Mouse (Mus musculus): ENCODE data around the gene Ypel1. TPM values are rescaled to one million over a fixed set of nuclear protein-coding genes. Genes with fewer than 3 reads are reported as not detected.

Ypel1 gene
- polyA plus RNA-seq, 1 experiment from 2014 or later: 9.4 TPM

- Histone ChIP-seq H3K9me3 (replicated peaks; ENCODE audit: control insufficient read depth, low read length) (no peaks in the 10 kb centered on the region), H3K4me3 (ENCODE audit: low read length) (no peak overlapping the region), H3K27ac (ENCODE audit: low read length) (no peak overlapping the region), H3K4me1 (ENCODE audit: control insufficient read depth, insufficient read depth, low read length) (peaks cover 2% of the 10 kb centered on the region), H3K36me3 (ENCODE audit: control insufficient read depth, insufficient read depth) (peaks cover 28% of the 10 kb centered on the region), H3K4me2 (ENCODE audit: low read depth, low read length) (no peak overlapping the region), H3K9ac (ENCODE audit: low read length) (no peak overlapping the region), H3K27me3 (ENCODE audit: control insufficient read depth, insufficient read depth, low read length) (no peaks in the 10 kb centered on the region)
- no peak for ATAC-seq (replicated peaks; ENCODE audit: extremely low read depth, insufficient read depth, low FRiP score)
- 71% methylated on average over 4 of the region's 4 CpGs for WGBS
Measured at GRCm38 (mm10) chr16:17104600-17104999, 35.1 kb downstream of the Ypel1 start.

GRCm38 (mm10) chr16:17110771-17111743 lies 41.6 kb downstream of the Ypel1 start, which contains the start of gene Ppil2:
TSS of gene Ppil2 (minus strand) at chr16:17111257.
- Histone ChIP-seq H3K9ac (ENCODE audit: low read length) (peak within 1 kb of the TSS; percentile 82), H3K4me2 (ENCODE audit: low read depth, low read length) (peak within 1 kb of the TSS; percentile 82), H3K4me3 (ENCODE audit: low read length) (peak within 1 kb of the TSS; percentile 87), H3K27ac (ENCODE audit: low read length) (peak within 1 kb of the TSS; percentile 73), H3K27me3 (ENCODE audit: control insufficient read depth, insufficient read depth, low read length) (no peaks in the 10 kb centered on the region), H3K9me3 (replicated peaks; ENCODE audit: control insufficient read depth, low read length) (no peaks in the 10 kb centered on the region), H3K4me1 (ENCODE audit: control insufficient read depth, insufficient read depth, low read length) (peaks cover 14% of the 10 kb centered on the region), H3K36me3 (ENCODE audit: control insufficient read depth, insufficient read depth) (peaks cover 8% of the 10 kb centered on the region; the same call in 1 of the 2 replicates)
- ATAC-seq (replicated peaks; ENCODE audit: extremely low read depth, insufficient read depth, low FRiP score): peak; percentile 76
- WGBS: 7% methylated on average over 38 of the region's 38 CpGs

- WGBS: 75% methylated on average over 5 of the region's 5 CpGs
- no peaks in the 10 kb centered on the region for H3K4me1 ChIP-seq (ENCODE audit: control insufficient read depth, insufficient read depth, low read length)
Measured at GRCm38 (mm10) chr16:17117309-17117799, 47.9 kb downstream of the Ypel1 start.

GRCm38 (mm10) chr16:17121569-17121968 lies 52.1 kb downstream of the Ypel1 start:
- no peak overlapping the region for H3K27ac ChIP-seq (ENCODE audit: low read length)
- H3K4me1 ChIP-seq (ENCODE audit: control insufficient read depth, insufficient read depth, low read length): peaks cover 18% of the 10 kb centered on the region
- peaks cover 6% of the 10 kb centered on the region for H3K36me3 ChIP-seq (ENCODE audit: control insufficient read depth, insufficient read depth)
- no peak overlapping the region for H3K9ac ChIP-seq (ENCODE audit: low read length)
- no peaks in the 10 kb centered on the region for H3K9me3 ChIP-seq (replicated peaks; ENCODE audit: control insufficient read depth, low read length)
- no peak overlapping the region for H3K4me3 ChIP-seq (ENCODE audit: low read length)
- no peaks in the 10 kb centered on the region for H3K27me3 ChIP-seq (ENCODE audit: control insufficient read depth, insufficient read depth, low read length)
- ATAC-seq (replicated peaks; ENCODE audit: extremely low read depth, insufficient read depth, low FRiP score): no peak
- WGBS: 80% methylated on average over 14 of the region's 14 CpGs
- H3K4me2 ChIP-seq (ENCODE audit: low read depth, low read length): no peak overlapping the region

More at GRCm38 (mm10) chr16:17117309-17117799, 47.9 kb downstream of the Ypel1 start:
- ATAC-seq (replicated peaks; ENCODE audit: extremely low read depth, insufficient read depth, low FRiP score): peak; percentile 62; the same call in 1 of the 2 replicates
- Histone ChIP-seq H3K27me3 (ENCODE audit: control insufficient read depth, insufficient read depth, low read length) (no peaks in the 10 kb centered on the region), H3K4me2 (ENCODE audit: low read depth, low read length) (no peak overlapping the region), H3K36me3 (ENCODE audit: control insufficient read depth, insufficient read depth) (peaks cover 6% of the 10 kb centered on the region), H3K9ac (ENCODE audit: low read length) (no peak overlapping the region), H3K27ac (ENCODE audit: low read length) (peak overlapping the region; percentile 47), H3K9me3 (replicated peaks; ENCODE audit: control insufficient read depth, low read length) (no peaks in the 10 kb centered on the region), H3K4me3 (ENCODE audit: low read length) (no peak overlapping the region)

GRCm38 (mm10) chr16:17124119-17124870 lies 54.8 kb downstream of the Ypel1 start:
- H3K4me3 ChIP-seq (ENCODE audit: low read length): peak overlapping the region; percentile 64
- peak overlapping the region; percentile 89 for H3K4me2 ChIP-seq (ENCODE audit: low read depth, low read length)
- 8% methylated on average over 22 of the region's 22 CpGs for WGBS
- peaks cover 18% of the 10 kb centered on the region for H3K4me1 ChIP-seq (ENCODE audit: control insufficient read depth, insufficient read depth, low read length)
- H3K9me3 ChIP-seq (replicated peaks; ENCODE audit: control insufficient read depth, low read length): no peaks in the 10 kb centered on the region
- ATAC-seq (replicated peaks; ENCODE audit: extremely low read depth, insufficient read depth, low FRiP score): 0 out of 2 replicates have a peak, but pooled peaks have one; percentile 4
- H3K9ac ChIP-seq (ENCODE audit: low read length): peak overlapping the region; percentile 76
- H3K27ac ChIP-seq (ENCODE audit: low read length): peak overlapping the region; percentile 48
- H3K36me3 ChIP-seq (ENCODE audit: control insufficient read depth, insufficient read depth): peaks cover 6% of the 10 kb centered on the region
- no peaks in the 10 kb centered on the region for H3K27me3 ChIP-seq (ENCODE audit: control insufficient read depth, insufficient read depth, low read length)

- peak within 1 kb of the TSS; percentile 55 for H3K27ac ChIP-seq (ENCODE audit: low read length)
- ATAC-seq (replicated peaks; ENCODE audit: extremely low read depth, insufficient read depth, low FRiP score): peak; percentile 90
- H3K36me3 ChIP-seq (ENCODE audit: control insufficient read depth, insufficient read depth): 0 out of 2 replicates have a peak, but pooled peaks cover 2% of the 10 kb centered on the region
- H3K4me2 ChIP-seq (ENCODE audit: low read depth, low read length): peak within 1 kb of the TSS; percentile 89
- H3K9me3 ChIP-seq (replicated peaks; ENCODE audit: control insufficient read depth, low read length): no peaks in the 10 kb centered on the region
- H3K4me1 ChIP-seq (ENCODE audit: control insufficient read depth, insufficient read depth, low read length): peaks cover 18% of the 10 kb centered on the region
- H3K9ac ChIP-seq (ENCODE audit: low read length): peak within 1 kb of the TSS; percentile 76
- H3K4me3 ChIP-seq (ENCODE audit: low read length): peak within 1 kb of the TSS; percentile 64
- WGBS: under 1% methylated on average over 25 of the region's 25 CpGs
- no peaks in the 10 kb centered on the region for H3K27me3 ChIP-seq (ENCODE audit: control insufficient read depth, insufficient read depth, low read length)
Measured at GRCm38 (mm10) chr16:17124871-17125520, 55.5 kb downstream of the Ypel1 start, which contains the start of gene 2610318N02Rik. TSS of gene 2610318N02Rik (minus strand) at chr16:17125167.

GRCm38 (mm10) chr16:17127292-17127691 lies 57.8 kb downstream of the Ypel1 start:
- no peaks in the 10 kb centered on the region for H3K27me3 ChIP-seq (ENCODE audit: control insufficient read depth, insufficient read depth, low read length)
- ATAC-seq (replicated peaks; ENCODE audit: extremely low read depth, insufficient read depth, low FRiP score): no peak
- 100% methylated on average over 1 of the region's 1 CpGs for WGBS
- no peaks in the 10 kb centered on the region for H3K36me3 ChIP-seq (ENCODE audit: control insufficient read depth, insufficient read depth)
- H3K4me1 ChIP-seq (ENCODE audit: control insufficient read depth, insufficient read depth, low read length): peaks cover 23% of the 10 kb centered on the region
- H3K9me3 ChIP-seq (replicated peaks; ENCODE audit: control insufficient read depth, low read length): no peaks in the 10 kb centered on the region
- no peak overlapping the region for H3K9ac ChIP-seq (ENCODE audit: low read length)
- H3K4me3 ChIP-seq (ENCODE audit: low read length): no peak overlapping the region
- no peak overlapping the region for H3K4me2 ChIP-seq (ENCODE audit: low read depth, low read length)
- no peak overlapping the region for H3K27ac ChIP-seq (ENCODE audit: low read length)
